Mouse (Mus musculus) CH12.LX (cell line): ENCODE data around the gene Wdr38.

ENCODE experiments used
- CHD2 ChIP-seq: IDR thresholded peaks from 2 replicates; pipeline ENCODE4 v1.6.1; 2011; ENCODE audit warnings: low read length, improper control_type of control experiment
- CTCF ChIP-seq, 2 experiments: IDR thresholded peaks in 1 of 2; conservative IDR thresholded peaks in 1 of 2; 2 replicates each; pipeline ENCODE4 v1.5.1; 2011 to 2012; ENCODE audit warnings: low read depth in 2 of 2, low read length in 2 of 2, improper control_type of control experiment in 1 of 2, inconsistent platforms in 1 of 2, mild to moderate bottlenecking in 1 of 2, moderate library complexity in 1 of 2
- ELF1 ChIP-seq: IDR thresholded peaks from 2 replicates; pipeline ENCODE4 v1.6.1; 2014; ENCODE audit warnings: low read depth, mild to moderate bottlenecking, inconsistent platforms, low read length, improper control_type of control experiment
- ETS1 ChIP-seq: conservative IDR thresholded peaks from 2 replicates; pipeline ENCODE4 v1.6.1; 2012; ENCODE audit warnings: low read depth, mild to moderate bottlenecking, inconsistent platforms, low read length, improper control_type of control experiment, moderate library complexity
- GABPA ChIP-seq: IDR thresholded peaks from 2 replicates; pipeline ENCODE4 v1.6.1; 2012; ENCODE audit warnings: low read depth, low read length, improper control_type of control experiment, inconsistent platforms; ENCODE audit not compliant: insufficient replicate concordance
- MAX ChIP-seq: IDR thresholded peaks from 2 replicates; pipeline ENCODE4 v1.6.1; 2011; ENCODE audit warnings: low read length, improper control_type of control experiment
- MEF2A ChIP-seq: IDR thresholded peaks from 2 replicates; pipeline ENCODE4 v1.6.1; 2014; ENCODE audit warnings: low read depth, mild to moderate bottlenecking, inconsistent platforms, low read length, improper control_type of control experiment, borderline replicate concordance
- NELFE ChIP-seq: IDR thresholded peaks from 2 replicates; pipeline ENCODE4 v1.6.1; 2011; ENCODE audit warnings: low read depth, low read length, improper control_type of control experiment
- POLR2A ChIP-seq: IDR thresholded peaks from 2 replicates; pipeline ENCODE4 v1.6.1; 2011; ENCODE audit warnings: low read depth, mild to moderate bottlenecking, improper control_type of control experiment, low read length
- POLR2AphosphoS2 ChIP-seq: IDR thresholded peaks from 2 replicates; pipeline ENCODE4 v1.6.1; 2011; ENCODE audit warnings: low read depth, low read length, improper control_type of control experiment
- SMC3 ChIP-seq: IDR thresholded peaks from 2 replicates; pipeline ENCODE4 v1.6.1; 2011; ENCODE audit warnings: low read depth, low read length, improper control_type of control experiment
- TCF12 ChIP-seq: IDR thresholded peaks from 2 replicates; pipeline ENCODE4 v1.6.1; 2014; ENCODE audit warnings: low read depth, mild to moderate bottlenecking, inconsistent platforms, low read length, improper control_type of control experiment
- USF1 ChIP-seq: IDR thresholded peaks from 2 replicates; pipeline ENCODE4 v1.6.1; 2014; ENCODE audit warnings: low read depth, mild to moderate bottlenecking, inconsistent platforms, low read length, improper control_type of control experiment
- ZNF384 ChIP-seq: IDR thresholded peaks from 2 replicates; pipeline ENCODE4 v1.6.1; 2012; ENCODE audit warnings: low read depth, low read length, improper control_type of control experiment, inconsistent platforms

GRCm38 (mm10) chr2:39048515-39048914 lies 51.2 kb downstream of the Wdr38 start:
- no peak for TF ChIP-seq POLR2A
- TF ChIP-seq MEF2A = no peak
- TF ChIP-seq ELF1 = no peak
- TF ChIP-seq MAX = no peak
- no peak for TF ChIP-seq CTCF (conservative IDR thresholded peaks at IDR 0.05 in 1 of 2, IDR thresholded peaks at IDR 0.05 in 1 of 2; ENCODE audit: low read depth in 2 of 2, low read length in 2 of 2)
- TF ChIP-seq ETS1 = no peak
- no peak for TF ChIP-seq POLR2AphosphoS2
- no peak for TF ChIP-seq CHD2
- no peak for TF ChIP-seq NELFE
- no peak for TF ChIP-seq USF1
- TF ChIP-seq SMC3 = no peak
- no peak for TF ChIP-seq ZNF384
- TF ChIP-seq TCF12 = no peak
- no peak for TF ChIP-seq GABPA
